Mouse (Mus musculus): ENCODE measurements at regions not wholly inside any gene's neighbourhood (a gene's known extent, or its start where the extent isn't known, plus 50 kb on each side); places are given as distances from the start of the nearest gene placed in this dataset.

GRCm38 (mm10) chr4:140406913-140407312 is 160.3 kb upstream of the Igsf21 start:
- Histone ChIP-seq H3K9me3 (ENCODE audit: control insufficient read depth, low read length) (no peaks in the 10 kb centered on the region), H3K4me3 (ENCODE audit: low read depth, low read length) (no peak overlapping the region), H3K36me3 (ENCODE audit: control insufficient read depth, insufficient read depth, low read length) (no peaks in the 10 kb centered on the region), H3K27me3 (ENCODE audit: control insufficient read depth, insufficient read depth, low read length) (no peaks in the 10 kb centered on the region), H3K4me2 (ENCODE audit: low read depth, low read length) (no peak overlapping the region), H3K9ac (replicated peaks; ENCODE audit: low read depth, low read length) (no peak overlapping the region), H3K4me1 (ENCODE audit: control insufficient read depth, insufficient read depth, low read length) (no peaks in the 10 kb centered on the region), H3K27ac (ENCODE audit: low read depth, low read length) (no peak overlapping the region)
- WGBS = 88% methylated on average over 4 of the region's 4 CpGs
- no peak for ATAC-seq (ENCODE audit: low read depth)

DNA sequence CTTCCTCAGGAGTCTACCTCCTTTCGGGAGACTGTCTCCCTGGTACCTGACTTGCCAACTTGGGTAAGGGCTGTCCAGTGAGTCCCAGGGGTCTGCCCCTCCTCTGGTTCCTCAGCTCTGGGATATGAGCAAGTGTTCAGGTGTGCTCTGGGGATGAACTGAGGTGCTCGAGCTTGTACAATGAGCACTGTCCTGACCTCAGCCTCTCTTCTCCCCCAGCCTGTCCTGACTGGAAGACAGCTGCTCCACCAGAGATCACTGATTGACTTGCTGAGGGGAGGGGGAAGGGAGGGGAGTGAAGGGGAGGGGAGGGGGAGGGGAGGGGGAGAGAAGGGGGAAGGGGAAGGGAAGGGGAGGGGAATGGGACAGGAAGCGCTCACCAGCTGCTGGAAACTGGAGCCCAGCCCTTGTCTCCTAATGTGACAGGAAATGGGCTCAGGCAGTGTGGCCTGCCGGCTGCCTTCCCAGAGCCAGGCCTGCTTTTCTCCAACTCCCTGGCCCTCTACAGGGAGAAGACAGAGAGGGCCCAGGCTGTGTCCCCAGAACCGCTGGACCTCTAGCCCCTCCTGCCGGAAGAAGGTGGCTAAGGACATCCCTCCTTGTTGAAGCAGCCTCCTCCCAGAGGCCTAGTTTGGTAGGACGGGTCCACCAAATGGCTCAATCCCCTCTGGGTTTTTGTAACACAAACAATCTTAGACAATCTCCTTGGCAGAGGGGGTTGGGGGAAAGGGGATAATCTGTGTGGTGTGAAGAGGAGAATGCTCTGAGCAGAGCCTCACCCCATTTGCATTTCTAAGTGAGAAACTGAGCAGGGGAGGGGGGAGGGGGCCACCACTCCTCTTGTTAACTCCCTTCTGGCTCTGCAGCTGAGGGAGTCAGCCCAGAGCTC is 159.7 kb upstream of the Igsf21 start:
- Histone ChIP-seq H3K9ac (replicated peaks; ENCODE audit: low read depth, low read length) (no peak overlapping the region), H3K4me1 (ENCODE audit: control insufficient read depth, insufficient read depth, low read length) (no peaks in the 10 kb centered on the region), H3K36me3 (ENCODE audit: control insufficient read depth, insufficient read depth, low read length) (no peaks in the 10 kb centered on the region), H3K27ac (ENCODE audit: low read depth, low read length) (no peak overlapping the region), H3K4me3 (ENCODE audit: low read depth, low read length) (no peak overlapping the region), H3K4me2 (ENCODE audit: low read depth, low read length) (no peak overlapping the region), H3K27me3 (ENCODE audit: control insufficient read depth, insufficient read depth, low read length) (no peaks in the 10 kb centered on the region), H3K9me3 (ENCODE audit: control insufficient read depth, low read length) (no peaks in the 10 kb centered on the region)
- WGBS = 24% methylated on average over 7 of the region's 7 CpGs
- peak; percentile 69; the same call in 1 of the 2 replicates for ATAC-seq (ENCODE audit: low read depth)

DNA sequence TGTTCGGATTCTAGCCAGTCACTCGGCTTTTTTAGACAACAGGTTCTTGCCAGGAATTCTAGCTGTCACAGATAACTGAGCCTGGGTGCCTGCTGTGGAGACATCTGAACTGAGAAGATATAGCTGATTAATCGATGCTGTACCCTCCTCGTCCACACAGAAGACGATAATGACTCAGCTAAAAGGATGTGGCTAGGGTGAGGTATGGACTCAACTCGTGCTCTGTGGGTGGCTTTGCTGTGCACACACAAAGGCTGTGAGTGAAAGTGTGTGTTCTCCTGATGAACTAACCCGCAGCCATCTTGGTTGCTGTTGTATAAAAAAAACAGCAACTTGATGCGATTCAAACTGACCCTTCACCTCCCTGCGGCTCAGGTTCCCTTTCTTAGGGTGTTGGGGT is 158.8 kb upstream of the Igsf21 start:
- no peaks in the 10 kb centered on the region for H3K4me1 ChIP-seq (ENCODE audit: control insufficient read depth, insufficient read depth, low read length)
- H3K27ac ChIP-seq (ENCODE audit: low read depth, low read length) = no peak overlapping the region
- H3K4me2 ChIP-seq (ENCODE audit: low read depth, low read length) = no peak overlapping the region
- no peak overlapping the region for H3K4me3 ChIP-seq (ENCODE audit: low read depth, low read length)
- H3K27me3 ChIP-seq (ENCODE audit: control insufficient read depth, insufficient read depth, low read length) = no peaks in the 10 kb centered on the region
- H3K36me3 ChIP-seq (ENCODE audit: control insufficient read depth, insufficient read depth, low read length) = no peaks in the 10 kb centered on the region
- no peaks in the 10 kb centered on the region for H3K9me3 ChIP-seq (ENCODE audit: control insufficient read depth, low read length)
- ATAC-seq (ENCODE audit: low read depth) = no peak
- WGBS = 87% methylated on average over 9 of the region's 9 CpGs
- H3K9ac ChIP-seq (replicated peaks; ENCODE audit: low read depth, low read length) = no peak overlapping the region

DNA sequence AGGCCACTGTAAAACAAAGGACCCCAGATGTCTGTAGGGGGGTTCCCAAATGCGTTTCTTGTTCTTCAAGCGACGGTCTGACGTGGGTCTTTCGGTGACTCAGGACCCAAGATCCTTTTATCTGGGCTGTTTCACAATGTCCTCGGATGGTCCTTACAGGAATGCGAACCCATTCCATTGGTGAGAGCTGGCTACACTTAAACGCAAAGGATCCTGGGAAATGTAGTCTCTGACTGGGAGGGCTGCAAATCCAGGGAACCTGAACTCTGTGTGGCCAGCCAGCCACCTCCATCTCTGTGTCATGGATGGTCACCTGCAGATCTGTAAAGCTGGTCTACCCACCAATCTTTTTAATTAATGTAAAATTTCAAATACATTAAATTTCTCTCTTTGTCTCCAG is 156.5 kb upstream of the Igsf21 start:
- 43% methylated on average over 8 of the region's 8 CpGs for WGBS
- no peaks in the 10 kb centered on the region for H3K27me3 ChIP-seq (ENCODE audit: control insufficient read depth, insufficient read depth, low read length)

DNA sequence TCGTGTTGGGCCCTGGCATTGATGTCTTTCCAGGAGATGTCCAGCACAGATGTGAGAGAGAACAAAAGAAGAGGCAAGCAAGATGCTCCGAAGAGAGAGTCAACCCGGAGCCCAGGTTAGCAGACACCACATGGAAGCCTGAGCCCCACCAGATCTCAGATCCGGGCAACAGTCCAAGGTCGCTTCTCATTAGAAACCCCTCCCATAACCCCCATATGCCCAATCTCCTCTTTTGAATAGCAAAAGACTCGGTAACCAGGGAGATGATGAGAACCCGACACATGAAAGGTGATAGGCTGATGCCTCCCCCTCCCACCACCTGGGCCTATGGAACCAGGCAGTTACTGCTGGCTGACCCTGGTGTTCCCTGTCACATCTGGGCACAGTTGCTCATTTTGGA is 155.7 kb upstream of the Igsf21 start:
- H3K36me3 ChIP-seq (ENCODE audit: control insufficient read depth, insufficient read depth, low read length) = no peaks in the 10 kb centered on the region
- no peak for ATAC-seq (ENCODE audit: low read depth)
- no peak overlapping the region for H3K4me3 ChIP-seq (ENCODE audit: low read depth, low read length)
- H3K27ac ChIP-seq (ENCODE audit: low read depth, low read length) = no peak overlapping the region
- no peaks in the 10 kb centered on the region for H3K4me1 ChIP-seq (ENCODE audit: control insufficient read depth, insufficient read depth, low read length)
- no peak overlapping the region for H3K9ac ChIP-seq (replicated peaks; ENCODE audit: low read depth, low read length)
- H3K9me3 ChIP-seq (ENCODE audit: control insufficient read depth, low read length) = no peaks in the 10 kb centered on the region
- WGBS = 65% methylated on average over 7 of the region's 7 CpGs
- H3K4me2 ChIP-seq (ENCODE audit: low read depth, low read length) = no peak overlapping the region
- no peaks in the 10 kb centered on the region for H3K27me3 ChIP-seq (ENCODE audit: control insufficient read depth, insufficient read depth, low read length)

More for the DNA sequence above, 156.5 kb upstream of the Igsf21 start:
- ATAC-seq (ENCODE audit: low read depth) = no peak
- H3K27ac ChIP-seq (ENCODE audit: low read depth, low read length) = no peak overlapping the region
- no peaks in the 10 kb centered on the region for H3K36me3 ChIP-seq (ENCODE audit: control insufficient read depth, insufficient read depth, low read length)
- H3K4me3 ChIP-seq (ENCODE audit: low read depth, low read length) = no peak overlapping the region
- H3K4me1 ChIP-seq (ENCODE audit: control insufficient read depth, insufficient read depth, low read length) = no peaks in the 10 kb centered on the region
- no peak overlapping the region for H3K9ac ChIP-seq (replicated peaks; ENCODE audit: low read depth, low read length)
- H3K4me2 ChIP-seq (ENCODE audit: low read depth, low read length) = no peak overlapping the region
- H3K9me3 ChIP-seq (ENCODE audit: control insufficient read depth, low read length) = no peaks in the 10 kb centered on the region

GRCm38 (mm10) chr4:140401632-140402031 is 155.0 kb upstream of the Igsf21 start:
- no peak overlapping the region for H3K9ac ChIP-seq (replicated peaks; ENCODE audit: low read depth, low read length)
- H3K9me3 ChIP-seq (ENCODE audit: control insufficient read depth, low read length) = no peaks in the 10 kb centered on the region
- no peak overlapping the region for H3K4me3 ChIP-seq (ENCODE audit: low read depth, low read length)
- no peak overlapping the region for H3K4me2 ChIP-seq (ENCODE audit: low read depth, low read length)
- no peaks in the 10 kb centered on the region for H3K36me3 ChIP-seq (ENCODE audit: control insufficient read depth, insufficient read depth, low read length)
- H3K27me3 ChIP-seq (ENCODE audit: control insufficient read depth, insufficient read depth, low read length) = no peaks in the 10 kb centered on the region
- WGBS = 84% methylated on average over 10 of the region's 10 CpGs
- no peak for ATAC-seq (ENCODE audit: low read depth)
- no peak overlapping the region for H3K27ac ChIP-seq (ENCODE audit: low read depth, low read length)
- H3K4me1 ChIP-seq (ENCODE audit: control insufficient read depth, insufficient read depth, low read length) = no peaks in the 10 kb centered on the region

DNA sequence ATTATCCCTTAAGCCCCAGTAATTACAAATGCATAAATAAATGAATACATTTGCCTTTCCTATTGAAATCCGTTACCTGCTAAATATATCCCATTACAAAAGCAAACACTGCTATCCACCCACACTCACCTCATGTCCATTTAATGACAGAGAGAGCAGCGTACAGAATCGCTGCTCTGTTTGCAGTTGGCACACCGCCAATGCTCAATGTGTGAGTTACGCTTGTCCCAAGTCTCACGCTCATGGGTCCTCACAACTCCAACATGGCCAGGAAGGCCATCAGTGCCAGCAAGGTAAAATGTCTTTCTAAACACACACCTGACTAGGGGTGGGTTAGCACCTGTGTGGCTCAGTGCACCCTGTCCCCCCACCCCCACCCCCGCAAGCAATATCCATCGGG is 150.0 kb upstream of the Igsf21 start:
- H3K4me3 ChIP-seq (ENCODE audit: low read depth, low read length) = no peak overlapping the region
- no peaks in the 10 kb centered on the region for H3K4me1 ChIP-seq (ENCODE audit: control insufficient read depth, insufficient read depth, low read length)
- no peaks in the 10 kb centered on the region for H3K27me3 ChIP-seq (ENCODE audit: control insufficient read depth, insufficient read depth, low read length)
- H3K9me3 ChIP-seq (ENCODE audit: control insufficient read depth, low read length) = no peaks in the 10 kb centered on the region
- no peak overlapping the region for H3K27ac ChIP-seq (ENCODE audit: low read depth, low read length)
- 53% methylated on average over 8 of the region's 8 CpGs for WGBS
- H3K4me2 ChIP-seq (ENCODE audit: low read depth, low read length) = no peak overlapping the region
- H3K36me3 ChIP-seq (ENCODE audit: control insufficient read depth, insufficient read depth, low read length) = no peaks in the 10 kb centered on the region
- H3K9ac ChIP-seq (replicated peaks; ENCODE audit: low read depth, low read length) = no peak overlapping the region
- no peak for ATAC-seq (ENCODE audit: low read depth)

- H3K4me2 ChIP-seq (ENCODE audit: low read depth, low read length) = no peak overlapping the region
- H3K36me3 ChIP-seq (ENCODE audit: control insufficient read depth, insufficient read depth, low read length) = no peaks in the 10 kb centered on the region
- H3K4me1 ChIP-seq (ENCODE audit: control insufficient read depth, insufficient read depth, low read length) = peaks cover 3% of the 10 kb centered on the region; the same call in 1 of the 2 replicates
- no peaks in the 10 kb centered on the region for H3K9me3 ChIP-seq (ENCODE audit: control insufficient read depth, low read length)
- no peak overlapping the region for H3K4me3 ChIP-seq (ENCODE audit: low read depth, low read length)
- no peak overlapping the region for H3K27ac ChIP-seq (ENCODE audit: low read depth, low read length)
- H3K27me3 ChIP-seq (ENCODE audit: control insufficient read depth, insufficient read depth, low read length) = no peaks in the 10 kb centered on the region
- no peak for ATAC-seq (ENCODE audit: low read depth)
- H3K9ac ChIP-seq (replicated peaks; ENCODE audit: low read depth, low read length) = no peak overlapping the region; the same call in 1 of the 2 replicates
- 62% methylated on average over 7 of the region's 7 CpGs for WGBS
Observed at GRCm38 (mm10) chr4:140392290-140392689, 145.7 kb upstream of the Igsf21 start.

GRCm38 (mm10) chr4:140390684-140391234 is 144.2 kb upstream of the Igsf21 start:
- Histone ChIP-seq H3K9ac (replicated peaks; ENCODE audit: low read depth, low read length) (no peak overlapping the region), H3K4me3 (ENCODE audit: low read depth, low read length) (no peak overlapping the region), H3K27me3 (ENCODE audit: control insufficient read depth, insufficient read depth, low read length) (no peaks in the 10 kb centered on the region), H3K27ac (ENCODE audit: low read depth, low read length) (no peak overlapping the region), H3K4me1 (ENCODE audit: control insufficient read depth, insufficient read depth, low read length) (peaks cover 6% of the 10 kb centered on the region; the same call in 1 of the 2 replicates), H3K36me3 (ENCODE audit: control insufficient read depth, insufficient read depth, low read length) (no peaks in the 10 kb centered on the region), H3K4me2 (ENCODE audit: low read depth, low read length) (no peak overlapping the region), H3K9me3 (ENCODE audit: control insufficient read depth, low read length) (no peaks in the 10 kb centered on the region)
- 68% methylated on average over 12 of the region's 12 CpGs for WGBS
- ATAC-seq (ENCODE audit: low read depth) = no peak
